ENCODE assay signal across 14 mouse cellular contexts in genomic region chr19:46915406-46916080, GRCm38 (mm10).
A peak's percentile ranks its signal among the peaks of the same experiment; 100 is the strongest.
DNase-seq lines count a peak whose midpoint lies in the region; ATAC-seq and TF ChIP-seq lines count a peak whose summit lies in the region.
"Had no signal": no experiment of that assay in that cellular context is flagged by ENCODE, and none has a peak within 500 bp of the region (broad histone marks: within the 10 kb centered on the region; RNA-seq: fewer than 3 reads in every experiment).

No protein-coding gene starts in this region.

- peaks cover 22% of the 10 kb centered on the region for H3K4me1 ChIP-seq in heart, embryonic 13.5 days
- peaks cover 10% of the 10 kb centered on the region for H3K4me1 ChIP-seq in heart, embryonic 12.5 days (replicated peaks)
- H3K4me1 ChIP-seq in lung, adult 2 months (ENCODE audit: control insufficient read depth, insufficient read depth, low read length): peaks cover 3% of the 10 kb centered on the region
- H3K4me1 ChIP-seq: forebrain, embryonic 13.5 days; hindbrain, embryonic 15.5 days; lung, embryonic 15.5 days; midbrain, embryonic 12.5 days had no signal

- TF ChIP-seq POLR2A in lung, adult 2 months (IDR thresholded peaks at IDR 0.05; ENCODE audit: borderline replicate concordance, extremely low read depth, low read depth, low read length): no peak
- TF ChIP-seq POLR2A in brain, embryonic 14.5 days (IDR thresholded peaks at IDR 0.05; ENCODE audit: borderline replicate concordance, extremely low read depth, insufficient read depth, insufficient read length, poor library complexity, severe bottlenecking): no peak
- TF ChIP-seq POLR2A in myocyte (IDR thresholded peaks at IDR 0.05; ENCODE audit: insufficient read length, low read depth): no peak

- H3K9ac ChIP-seq in heart, embryonic 13.5 days: no peak overlapping the region
- H3K9ac ChIP-seq in heart, embryonic 12.5 days: no peak overlapping the region
- H3K9ac ChIP-seq: embryonic facial prominence, embryonic 12.5 days; forebrain, embryonic 13.5 days; hindbrain, embryonic 15.5 days; lung, embryonic 15.5 days; midbrain, embryonic 12.5 days had no signal

- 68% methylated on average over 9 of the region's 9 CpGs for WGBS in heart, embryonic 13.5 days
- WGBS in heart, embryonic 12.5 days: 64% methylated on average over 9 of the region's 9 CpGs
- WGBS in lung, adult 2 months: 74% methylated on average over 9 of the region's 9 CpGs

- TF ChIP-seq CTCF in lung, adult 2 months (IDR thresholded peaks at IDR 0.05; ENCODE audit: insufficient read depth, low read length): no peak
- no peak for TF ChIP-seq CTCF in brain, embryonic 14.5 days (IDR thresholded peaks at IDR 0.05; ENCODE audit: borderline replicate concordance, extremely low read depth, insufficient read depth, insufficient read length)

- H3ac ChIP-seq in myocyte (ENCODE audit: control insufficient read depth, insufficient read length): no peak overlapping the region

- peaks cover 32% of the 10 kb centered on the region for H3K79me2 ChIP-seq in myocyte (ENCODE audit: control insufficient read depth, insufficient read depth)

- peaks cover 9% of the 10 kb centered on the region for H3K36me3 ChIP-seq in heart, embryonic 13.5 days
- H3K36me3 ChIP-seq in heart, embryonic 12.5 days: peaks cover 12% of the 10 kb centered on the region
- no peaks in the 10 kb centered on the region for H3K36me3 ChIP-seq in myocyte (ENCODE audit: control insufficient read depth, insufficient read depth)
- H3K36me3 ChIP-seq: embryonic facial prominence, embryonic 12.5 days; hindbrain, embryonic 15.5 days; lung, embryonic 15.5 days; midbrain, embryonic 12.5 days had no signal

- no peak for ATAC-seq in heart, embryonic 13.5 days (ENCODE audit: extremely low read depth, insufficient number of reproducible peaks, low FRiP score, low TSS enrichment)
- ATAC-seq in heart, embryonic 12.5 days (ENCODE audit: insufficient number of reproducible peaks, low FRiP score): no peak
- ATAC-seq: forebrain, embryonic 13.5 days had no signal

- H3K27me3 ChIP-seq in heart, embryonic 13.5 days (replicated peaks): no peaks in the 10 kb centered on the region
- no peaks in the 10 kb centered on the region for H3K27me3 ChIP-seq in heart, embryonic 12.5 days (replicated peaks)
- H3K27me3 ChIP-seq in myocyte (ENCODE audit: control insufficient read depth, insufficient read depth, insufficient read length): no peaks in the 10 kb centered on the region
- H3K27me3 ChIP-seq: embryonic facial prominence, embryonic 12.5 days; forebrain, embryonic 13.5 days; hindbrain, embryonic 15.5 days; lung, embryonic 15.5 days; midbrain, embryonic 12.5 days had no signal

- H3K4me3 ChIP-seq in heart, embryonic 13.5 days: no peak overlapping the region
- no peak overlapping the region for H3K4me3 ChIP-seq in heart, embryonic 12.5 days
- H3K4me3 ChIP-seq in lung, adult 2 months (replicated peaks; ENCODE audit: extremely low read depth, low read depth, low read length): no peak overlapping the region
- no peak overlapping the region for H3K4me3 ChIP-seq in myocyte
- H3K4me3 ChIP-seq: embryonic facial prominence, embryonic 12.5 days; forebrain, embryonic 13.5 days; hindbrain, embryonic 15.5 days; lung, embryonic 15.5 days; midbrain, embryonic 12.5 days had no signal

- H3K4me2 ChIP-seq in heart, embryonic 13.5 days: no peak overlapping the region
- H3K4me2 ChIP-seq in heart, embryonic 12.5 days: no peak overlapping the region
- H3K4me2 ChIP-seq in myocyte (ENCODE audit: low read depth): peak overlapping the region; percentile 22
- H3K4me2 ChIP-seq: embryonic facial prominence, embryonic 12.5 days; forebrain, embryonic 13.5 days; hindbrain, embryonic 15.5 days; lung, embryonic 15.5 days; midbrain, embryonic 12.5 days had no signal

- 0 out of 2 replicates have a peak overlapping the region, but pooled peaks have one; percentile 32 for H3K27ac ChIP-seq in heart, embryonic 13.5 days (replicated peaks)
- no peak overlapping the region for H3K27ac ChIP-seq in heart, embryonic 12.5 days (ENCODE audit: poor library complexity, severe bottlenecking)
- H3K27ac ChIP-seq: embryonic facial prominence, embryonic 12.5 days; forebrain, embryonic 13.5 days; hindbrain, embryonic 15.5 days; lung, embryonic 15.5 days; midbrain, embryonic 12.5 days had no signal

- DNase-seq in lung, postnatal 25 days (ENCODE audit: low spot score): peak; percentile 27
- no peak for DNase-seq in lung, adult 2 months
- peak; percentile 20 for DNase-seq in brain, embryonic 14.5 days (ENCODE audit: low read depth)
- DNase-seq in adrenal gland, adult 18-20 months (ENCODE audit: low spot score in 2 of 2): no peak
- DNase-seq in urinary bladder, postnatal 25 days (ENCODE audit: low spot score): no peak
- DNase-seq: cerebellum, adult 11-12 months had no signal

- no peaks in the 10 kb centered on the region for H3K9me3 ChIP-seq in heart, embryonic 13.5 days
- H3K9me3 ChIP-seq in heart, embryonic 12.5 days (replicated peaks): no peaks in the 10 kb centered on the region
- H3K9me3 ChIP-seq: embryonic facial prominence, embryonic 12.5 days; forebrain, embryonic 13.5 days; hindbrain, embryonic 15.5 days; lung, embryonic 15.5 days; midbrain, embryonic 12.5 days had no signal

TF ChIP-seq in myocyte, 11 proteins besides CTCF, POLR2A, EP300 and RAD21:
- TF ChIP-seq TCF12 (IDR thresholded peaks at IDR 0.05; ENCODE audit: insufficient read depth, poor library complexity, severe bottlenecking) (no peak), USF1 (IDR thresholded peaks at IDR 0.05; ENCODE audit: low read depth) (no peak), SRF (IDR thresholded peaks at IDR 0.05; ENCODE audit: control insufficient read depth, insufficient read length, low read depth) (no peak), POLR2AphosphoS2 (IDR thresholded peaks at IDR 0.05; ENCODE audit: insufficient read length, low read depth) (no peak), MYOG (IDR thresholded peaks at IDR 0.05; ENCODE audit: control insufficient read depth in 1 of 3, insufficient read depth in 1 of 3, insufficient read length in 2 of 3, low read depth in 2 of 3) (no peak), E2F4 (IDR thresholded peaks at IDR 0.05; ENCODE audit: insufficient read depth) (no peak), TCF3 (IDR thresholded peaks at IDR 0.05; ENCODE audit: insufficient read length, low read depth) (no peak), CEBPB (IDR thresholded peaks at IDR 0.05; ENCODE audit: insufficient read depth, poor library complexity, severe bottlenecking) (no peak), REST (IDR thresholded peaks at IDR 0.05; ENCODE audit: insufficient read depth, insufficient read length) (no peak), MYOD1 (IDR thresholded peaks at IDR 0.05; ENCODE audit: control insufficient read depth in 1 of 3, insufficient read length in 2 of 3, low read depth in 2 of 3) (no peak), MAX (IDR thresholded peaks at IDR 0.05; ENCODE audit: low read depth) (no peak)

Comparison
In these comparisons a context has a peak if more than half of its experiments do, and no peak if none do; other contexts are left out.
1. DNase-seq: peak in lung, postnatal 25 days (single experiment) and brain, embryonic 14.5 days (single experiment); none in lung, adult 2 months (single experiment), adrenal gland, adult 18-20 months (0 of 2) and urinary bladder, postnatal 25 days (single experiment).